Mouse (Mus musculus): ENCODE measurements around the gene Ttc36.
"Not testable (repeated sequence)": the region's sequence is repeated elsewhere in the genome, so short reads cannot be mapped to it uniquely, and the experiment has no call there.

Ttc36 gene

DNA sequence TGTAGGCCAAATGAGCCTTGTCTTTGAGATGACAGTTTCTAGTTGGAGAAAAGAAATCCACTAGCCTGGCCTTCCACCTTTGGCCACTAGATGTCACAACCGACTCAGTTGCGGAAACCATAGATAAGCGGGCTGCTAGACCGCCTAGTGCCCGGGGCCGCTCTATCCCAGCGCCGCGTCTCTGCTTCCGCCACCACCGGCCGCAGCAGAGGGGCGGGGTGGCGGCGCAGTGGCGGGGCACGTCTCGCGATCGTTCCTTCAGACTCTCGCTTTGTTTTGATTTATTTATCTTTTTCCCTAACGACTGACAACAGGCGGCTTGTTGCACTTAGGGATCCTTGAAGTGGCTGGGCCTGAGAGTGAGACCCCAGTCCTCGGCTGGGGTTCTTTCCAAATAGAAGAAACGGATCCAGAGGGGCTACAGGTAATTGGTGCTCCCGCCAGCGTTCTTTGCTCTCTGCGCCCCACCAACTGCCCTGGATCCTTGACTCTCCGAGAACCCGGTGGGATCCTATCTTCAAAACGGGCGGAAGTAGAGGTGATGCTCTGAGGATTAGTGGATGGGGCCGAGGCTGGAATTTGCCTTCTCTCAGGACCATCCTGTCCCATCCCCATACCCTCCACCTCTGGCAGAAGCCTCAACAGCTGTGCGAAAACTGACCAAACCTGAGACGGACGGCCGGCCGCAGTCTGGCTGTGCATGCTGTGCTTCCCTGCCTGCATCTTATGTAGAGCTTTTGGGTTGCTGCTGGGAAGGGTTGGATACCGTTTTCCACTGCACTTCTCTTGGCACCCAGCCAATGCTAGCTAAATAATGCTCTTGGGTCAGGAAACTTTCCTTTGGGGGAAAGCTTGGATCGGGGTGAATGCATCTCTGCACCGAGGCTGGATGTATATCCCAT, 29.9 kb downstream of the Ttc36 start:
- peak; percentile 89 for DNase-seq (ENCODE audit: low read depth, low spot score)

DNA sequence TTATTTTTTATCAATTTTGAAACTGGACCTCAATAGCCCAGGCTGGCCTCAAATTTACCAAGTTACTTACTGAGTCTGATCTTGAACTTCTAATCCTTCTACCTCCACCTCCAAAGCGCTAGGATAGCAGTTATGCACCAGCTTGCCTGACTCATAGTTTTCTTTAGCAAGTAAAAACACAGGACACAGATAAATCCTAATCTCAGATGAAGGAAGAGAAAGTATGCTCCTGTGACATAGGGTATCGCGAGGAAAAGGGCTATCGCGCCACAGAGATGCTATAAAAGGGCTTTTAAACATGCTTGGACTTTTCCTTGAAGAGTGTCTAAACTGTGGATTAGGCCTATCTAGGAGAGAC, 30.5 kb downstream of the Ttc36 start:
- no peak for DNase-seq (ENCODE audit: low read depth, low spot score)

DNA sequence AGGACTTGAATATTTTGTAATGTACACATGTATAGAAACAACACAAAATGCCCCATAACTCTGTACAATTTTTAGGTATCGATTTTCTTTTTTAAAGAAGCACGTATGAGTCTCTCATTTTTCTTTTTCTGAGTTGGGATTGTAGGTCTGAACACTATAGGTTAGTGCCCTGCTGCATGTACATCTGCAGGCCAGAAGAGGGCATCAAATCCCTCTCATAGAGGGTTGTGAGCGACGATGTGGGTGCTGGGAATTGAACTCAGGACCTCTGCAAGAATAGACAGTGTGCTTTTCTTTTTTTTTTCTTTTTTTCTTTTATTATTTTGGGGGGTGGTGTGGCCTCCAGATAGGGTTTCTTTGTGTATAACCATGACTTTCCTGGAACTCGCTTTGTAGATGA, 31.5 kb downstream of the Ttc36 start:
- DNase-seq (ENCODE audit: low read depth, low spot score): no peak

DNA sequence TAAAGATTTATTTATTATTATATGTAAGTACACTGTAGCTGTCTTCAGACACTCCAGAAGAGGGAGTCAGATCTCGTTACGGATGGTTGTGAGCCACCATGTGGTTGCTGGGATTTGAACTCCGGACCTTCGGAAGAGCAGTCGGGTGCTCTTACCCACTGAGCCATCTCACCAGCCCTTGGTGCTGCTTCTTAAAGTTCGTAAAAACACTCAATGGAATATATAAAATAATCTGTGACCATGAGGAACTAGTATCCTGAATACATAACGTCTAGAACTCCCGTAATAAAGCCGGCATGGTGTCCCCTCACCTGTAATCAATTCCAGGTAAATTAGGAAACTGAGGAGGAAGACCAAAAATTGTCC, 34.9 kb downstream of the Ttc36 start:
- not testable (repeated sequence) for DNase-seq (ENCODE audit: low read depth, low spot score)

DNA sequence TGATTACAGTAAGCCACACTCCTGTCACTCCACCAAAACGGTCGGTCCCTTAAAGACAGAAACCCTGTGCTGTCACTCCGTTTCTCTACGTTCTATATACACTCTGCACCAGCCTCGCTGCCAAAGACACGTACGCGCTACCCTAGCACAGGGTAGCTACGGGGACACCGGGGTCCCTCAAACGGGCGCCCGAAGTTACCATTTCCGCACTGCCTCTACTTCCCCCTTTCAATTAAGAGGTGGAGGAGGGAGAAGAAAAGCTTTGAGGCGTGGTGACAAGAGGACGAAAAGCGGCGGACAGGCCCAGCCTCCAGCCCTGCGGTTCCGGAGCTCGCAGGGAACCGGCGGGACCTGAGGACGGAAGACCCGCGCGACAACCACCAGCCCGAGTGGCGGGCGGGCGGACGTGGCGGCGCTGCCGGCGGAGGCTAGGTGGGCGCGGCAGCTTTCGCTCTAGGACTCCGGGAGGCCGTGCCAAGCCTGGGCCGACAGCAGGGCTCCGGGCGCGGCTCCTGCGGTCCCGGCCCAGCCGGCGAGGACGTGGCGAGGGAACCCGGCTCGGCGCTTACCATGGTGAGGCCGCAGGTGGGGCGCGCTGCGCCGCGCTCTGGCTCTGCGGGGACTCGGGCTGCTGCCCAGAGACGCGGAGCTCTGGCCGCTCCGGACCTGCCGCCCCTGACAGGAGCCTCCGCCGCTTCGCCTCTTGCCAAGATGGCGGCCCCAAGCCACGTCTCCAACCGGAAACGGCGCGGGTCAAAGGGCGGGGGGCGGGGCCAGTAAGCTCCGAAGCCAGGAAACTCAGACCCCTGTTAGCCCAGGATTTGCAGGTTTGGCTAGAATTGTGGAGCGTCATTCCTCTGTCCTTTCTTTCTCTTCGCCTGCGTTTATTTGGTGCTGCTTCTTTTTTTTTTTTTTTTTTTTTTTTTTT, 35.5 kb downstream of the Ttc36 start, which contains the start of the genes Arcn1 and Ift46:
Gene Arcn1 (minus strand): TSS at position 745 of the 928 bp plus-strand sequence.
Gene Ift46 (plus strand): TSS at position 808 of the 928 bp plus-strand sequence.
- peak; percentile 89 for DNase-seq (ENCODE audit: low read depth, low spot score)

DNA sequence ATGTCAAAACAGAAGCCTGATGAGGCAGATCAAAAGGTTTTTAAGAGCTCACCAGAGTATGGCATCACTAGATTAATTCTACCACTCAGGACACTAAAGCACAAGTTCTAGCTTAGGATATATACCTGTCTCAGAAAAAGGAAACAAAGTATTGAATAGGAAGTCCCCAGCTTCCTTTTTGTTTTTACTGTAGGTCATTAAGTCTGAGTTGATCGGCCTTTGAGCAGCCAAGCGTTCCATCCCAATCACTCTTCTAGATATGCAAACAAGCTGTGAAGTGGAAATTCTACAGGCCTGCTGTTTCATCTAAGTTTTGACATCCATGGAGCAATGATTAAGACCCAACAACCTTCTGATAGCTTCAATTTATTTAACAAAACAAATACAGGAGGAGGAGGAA, 42.0 kb downstream of the Ttc36 start:
- DNase-seq (ENCODE audit: low read depth, low spot score): no peak
